Mouse (Mus musculus) liver, adult 2 months (tissue): ENCODE data around the gene Gpr182.

Experiments used
- CTCF ChIP-seq: fragments of 200-500 bp; IDR thresholded peaks from 2 replicates; pipeline ENCODE4 v1.5.1; 2011; ENCODE audit warnings: low read depth, low read length, control low read depth
- POLR2A ChIP-seq: fragments of 200-500 bp; IDR thresholded peaks from 2 replicates; pipeline ENCODE4 v1.6.1; 2011; ENCODE audit warnings: low read length, control low read depth; ENCODE audit not compliant: insufficient read depth; ENCODE audit errors: extremely low read depth

- TF ChIP-seq POLR2A: no peak
- TF ChIP-seq CTCF: no peak
Observed at GRCm38 (mm10) chr10:127712736-127713135, 38.8 kb downstream of the Gpr182 start.
